In the genomic region with DNA sequence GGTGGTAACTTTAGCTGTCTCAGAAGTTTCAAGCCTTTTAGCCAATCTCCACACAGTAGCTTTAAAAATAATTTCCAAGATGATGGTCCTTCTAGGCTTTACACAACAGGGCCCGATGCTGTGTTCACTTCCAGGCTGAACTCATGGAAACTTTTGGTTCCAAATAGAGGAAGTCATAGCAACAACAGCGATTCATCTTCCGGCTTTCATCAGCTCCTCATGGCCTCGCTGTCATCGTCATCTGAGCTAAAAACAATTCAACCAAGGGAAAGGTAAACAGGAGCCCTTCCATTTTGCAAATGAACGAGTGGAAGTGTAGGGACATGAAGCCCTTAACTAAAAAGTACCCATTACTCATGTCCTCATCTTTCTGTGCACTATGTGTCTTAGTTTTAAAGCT, we compare ENCODE assay signal across 25 mouse cellular contexts.
DNase-seq lines count a peak whose midpoint lies in the region; ATAC-seq lines count a peak whose summit lies in the region.
"Had no signal": no experiment of that assay in that cellular context is flagged by ENCODE, and none has a peak within 500 bp of the region (broad histone marks: within the 10 kb centered on the region; RNA-seq: fewer than 3 reads in every experiment).

No protein-coding gene starts in this region.

- peak; percentile 68 for ATAC-seq in granulocyte monocyte progenitor cell, adult 5-6 weeks (replicated peaks; ENCODE audit: poor library complexity, severe bottlenecking)
- ATAC-seq: forebrain, postnatal 0 days; intestine, embryonic 16.5 days; Patski had no signal

- DNase-seq in lung, postnatal 36 days = peak; percentile 2
- DNase-seq in lung, postnatal 10 days = no peak
- DNase-seq in monocyte, adult 2 months (ENCODE audit: low read depth in 1 of 2, low spot score in 2 of 2) = peak; percentile 24 to 27
- no peak for DNase-seq in left cerebral cortex, adult 11 months (ENCODE audit: low spot score)
- DNase-seq in embryo, embryonic 10.5 days (ENCODE audit: low spot score) = no peak
- DNase-seq in layer of hippocampus, postnatal 14 days (ENCODE audit: low spot score in 2 of 2) = no peak
- DNase-seq: adrenal gland, postnatal 10 days; cerebellum, adult 11 months; cerebellum, adult 9-10 months; cerebellum, postnatal 36 days; forebrain, postnatal 0 days; gastrocnemius, postnatal 10 days; heart, postnatal 36 days; kidney, adult 8-10 months; kidney, postnatal 4 days; layer of hippocampus, postnatal 36 days; liver, embryonic 13.5 days; lung, adult 2 months; retina, postnatal 1 day; right cerebral cortex, postnatal 14 days; thymus, adult 18-20 months; thymus, postnatal 4 days had no signal

Comparison
In these comparisons a context has a peak if more than half of its experiments do, and no peak if none do; other contexts are left out.
1. DNase-seq: peak in lung, postnatal 36 days (single experiment) and monocyte, adult 2 months (2 of 2); none in lung, postnatal 10 days (single experiment), left cerebral cortex, adult 11 months (single experiment), embryo, embryonic 10.5 days (single experiment) and layer of hippocampus, postnatal 14 days (0 of 2).